Mouse (Mus musculus) NIH3T3 (cell line): ENCODE measurements around the gene Amigo3.

Source experiments
- DNase-seq: peaks from one replicate; pipeline ENCODE4 v3.0.0-alpha.2; 2012; ENCODE audit warnings: low read depth

Gene Amigo3

GRCm38 (mm10) chr9:108052411-108052810, 548 bp upstream of the Amigo3 start:
- no peak for DNase-seq

- no peak for DNase-seq
These were observed 786 bp downstream of the Amigo3 start for GRCm38 (mm10) chr9:108053665-108054225.

GRCm38 (mm10) chr9:108054331-108055040, 1.5 kb downstream of the Amigo3 start:
- no peak for DNase-seq

- no peak for DNase-seq
These were observed 2.1 kb downstream of the Amigo3 start for GRCm38 (mm10) chr9:108055061-108055460.

GRCm38 (mm10) chr9:108055661-108056237, 2.8 kb downstream of the Amigo3 start:
- no peak for DNase-seq

- no peak for DNase-seq
These were observed 3.7 kb downstream of the Amigo3 start for GRCm38 (mm10) chr9:108056361-108057261.

- DNase-seq, result no peak
These were observed 4.3 kb downstream of the Amigo3 start for GRCm38 (mm10) chr9:108057262-108057562.

- no peak for DNase-seq
These were observed 5.3 kb downstream of the Amigo3 start for GRCm38 (mm10) chr9:108058291-108058690.

- DNase-seq, result no peak
These were observed 9.2 kb downstream of the Amigo3 start for GRCm38 (mm10) chr9:108062142-108062541.

- no peak for DNase-seq
These were observed 10.4 kb downstream of the Amigo3 start for GRCm38 (mm10) chr9:108063361-108063760.

- DNase-seq, result peak; percentile 76
These were observed 12.6 kb downstream of the Amigo3 start for GRCm38 (mm10) chr9:108065491-108066011.

GRCm38 (mm10) chr9:108067199-108067598, 14.2 kb downstream of the Amigo3 start:
- DNase-seq, result no peak

- peak; percentile 90 for DNase-seq
These were observed 14.9 kb downstream of the Amigo3 start for GRCm38 (mm10) chr9:108067900-108068299.

- DNase-seq, result no peak
These were observed 16.0 kb downstream of the Amigo3 start for GRCm38 (mm10) chr9:108069007-108069406.

- no peak for DNase-seq
These were observed 16.6 kb downstream of the Amigo3 start for GRCm38 (mm10) chr9:108069529-108069928.

- DNase-seq, result no peak
These were observed 18.8 kb downstream of the Amigo3 start for GRCm38 (mm10) chr9:108071801-108072200.

GRCm38 (mm10) chr9:108072481-108072924, 19.5 kb downstream of the Amigo3 start:
- no peak for DNase-seq

- DNase-seq, result no peak
These were observed 20.4 kb downstream of the Amigo3 start for GRCm38 (mm10) chr9:108073141-108073930.

GRCm38 (mm10) chr9:108080168-108080567, 27.2 kb downstream of the Amigo3 start, which contains the start of gene Mst1:
Mst1 (plus strand) TSS chr9:108080436.
- no peak for DNase-seq

- no peak for DNase-seq
These were observed 29.6 kb downstream of the Amigo3 start for GRCm38 (mm10) chr9:108082549-108082948.

GRCm38 (mm10) chr9:108082988-108083431, 30.1 kb downstream of the Amigo3 start, which contains the start of gene Rnf123:
Rnf123 (minus strand) TSS chr9:108083346.
- no peak for DNase-seq
